Mouse (Mus musculus) spleen, adult 12 weeks (tissue): ENCODE results near the gene Pcgf3.

Experiments
- DNase-seq: peaks from one replicate; pipeline ENCODE4 v3.0.0; 2022; ENCODE audit warnings: low spot score

Gene Pcgf3

GRCm38 (mm10) chr5:108461082-108462065, at the start of gene Pcgf3:
Gene Pcgf3, plus strand, starts transcription at chr5:108461232.
- DNase-seq: peak; percentile 98

GRCm38 (mm10) chr5:108414711-108415110, 46.3 kb upstream of the Pcgf3 start:
- DNase-seq: no peak

- no peak for DNase-seq
These were observed 38.3 kb upstream of the Pcgf3 start for GRCm38 (mm10) chr5:108422741-108423140.

GRCm38 (mm10) chr5:108423427-108423826, 37.6 kb upstream of the Pcgf3 start:
- DNase-seq: no peak

- DNase-seq: peak; percentile 25
These were observed 33.8 kb upstream of the Pcgf3 start for GRCm38 (mm10) chr5:108427186-108427585.

GRCm38 (mm10) chr5:108431196-108431595, 29.8 kb upstream of the Pcgf3 start:
- DNase-seq: no peak

GRCm38 (mm10) chr5:108433804-108434587, 27.0 kb upstream of the Pcgf3 start, which contains the start of gene Atp5k:
Gene Atp5k, minus strand, starts transcription at chr5:108434448.
- peak; percentile 87 for DNase-seq

GRCm38 (mm10) chr5:108436101-108436500, 24.9 kb upstream of the Pcgf3 start:
- DNase-seq: no peak

GRCm38 (mm10) chr5:108446973-108447372, 14.1 kb upstream of the Pcgf3 start:
- DNase-seq: no peak

- DNase-seq: no peak
These were observed 13.2 kb upstream of the Pcgf3 start for GRCm38 (mm10) chr5:108447857-108448256.

- DNase-seq: no peak
These were observed 12.0 kb upstream of the Pcgf3 start, which contains the start of gene Mfsd7a for GRCm38 (mm10) chr5:108448785-108449668. Gene Mfsd7a, minus strand, starts transcription at chr5:108448891.

- DNase-seq: no peak
These were observed 10.0 kb upstream of the Pcgf3 start for GRCm38 (mm10) chr5:108450837-108451540.

GRCm38 (mm10) chr5:108451611-108452010, 9.4 kb upstream of the Pcgf3 start:
- DNase-seq: no peak

- no peak for DNase-seq
These were observed 8.6 kb upstream of the Pcgf3 start for GRCm38 (mm10) chr5:108452422-108452821.

- no peak for DNase-seq
These were observed 6.9 kb upstream of the Pcgf3 start for GRCm38 (mm10) chr5:108454094-108454493.

GRCm38 (mm10) chr5:108458706-108459105, 2.3 kb upstream of the Pcgf3 start:
- no peak for DNase-seq

- no peak for DNase-seq
These were observed 571 bp upstream of the Pcgf3 start for GRCm38 (mm10) chr5:108460461-108460860.

GRCm38 (mm10) chr5:108462446-108462845, 1.4 kb downstream of the Pcgf3 start:
- DNase-seq: no peak

- DNase-seq: no peak
These were observed 4.3 kb downstream of the Pcgf3 start for GRCm38 (mm10) chr5:108465131-108465891.

GRCm38 (mm10) chr5:108466647-108467046, 5.6 kb downstream of the Pcgf3 start:
- no peak for DNase-seq
